Mouse (Mus musculus): ENCODE measurements around the gene Six5. TPM values are rescaled to one million over a fixed set of nuclear protein-coding genes. Genes with fewer than 3 reads are reported as not detected.

The Six5 gene
- total and polyA plus RNA-seq, 3 experiments: 3.0 to 7.7 TPM; not detected in 1

- no peak for TF ChIP-seq RCOR1 (IDR thresholded peaks at IDR 0.05; ENCODE audit: low read depth, low read length)
- peak; percentile 67 for TF ChIP-seq SMC3 (IDR thresholded peaks at IDR 0.05; ENCODE audit: low read depth, low read length)
- TF ChIP-seq CTCF (IDR thresholded peaks at IDR 0.05 in 2 of 3, conservative IDR thresholded peaks at IDR 0.05 in 1 of 3; ENCODE audit: control insufficient read depth in 1 of 3, insufficient read depth in 1 of 3, low read depth in 2 of 3, low read length in 3 of 3, poor library complexity in 1 of 3, severe bottlenecking in 1 of 3): peak; percentile 57 to 96 (median 77); a peak in 5 of 6 replicates
- TF ChIP-seq MYC (IDR thresholded peaks at IDR 0.05; ENCODE audit: low read depth, low read length): no peak
- TF ChIP-seq ZMIZ1 (IDR thresholded peaks at IDR 0.05; ENCODE audit: low read depth, low read length): no peak
- TF ChIP-seq RAD21 (IDR thresholded peaks at IDR 0.05; ENCODE audit: low read depth, low read length): peak; percentile 66
- peak; percentile 22; the same call in 1 of the 2 replicates for TF ChIP-seq MXI1 (IDR thresholded peaks at IDR 0.05; ENCODE audit: low read depth, low read length)
- no peaks in the 10 kb centered on the region for H3K9me3 ChIP-seq (replicated peaks; ENCODE audit: insufficient read depth, low read length)
- no peaks in the 10 kb centered on the region for H3K36me3 ChIP-seq (ENCODE audit: control insufficient read depth in 1 of 2, insufficient read depth in 2 of 2, low read length in 2 of 2)
- H3K27ac ChIP-seq (ENCODE audit: control insufficient read depth, low read depth, low read length): peak overlapping the region; percentile 23
- peak; percentile 80 for DNase-seq (ENCODE audit: low read depth, low spot score)
- H3K9ac ChIP-seq (ENCODE audit: control insufficient read depth, low read depth, low read length, poor library complexity, severe bottlenecking): peak overlapping the region; percentile 51
- no peaks in the 10 kb centered on the region for H3K27me3 ChIP-seq (ENCODE audit: control insufficient read depth in 1 of 2, insufficient read depth in 2 of 2, low read length in 2 of 2)
- H3K79me2 ChIP-seq (ENCODE audit: control insufficient read depth, insufficient read depth, low read length, poor library complexity): peaks cover 8% of the 10 kb centered on the region; the same call in 1 of the 2 replicates
- peaks cover 0 to 9% of the 10 kb centered on the region in 2 experiments; a peak in 3 of 4 replicates for H3K4me1 ChIP-seq (ENCODE audit: control insufficient read depth in 1 of 2, insufficient read depth in 2 of 2, low read length in 2 of 2)
- peak overlapping the region; percentile 47 to 58 for H3K4me3 ChIP-seq (ENCODE audit: control insufficient read depth in 1 of 2, insufficient read depth in 1 of 2, low read depth in 2 of 2, low read length in 2 of 2)
These were observed 1.2 kb upstream of the Six5 start for GRCm38 (mm10) chr7:19093174-19093521.

- peaks cover 0 to 9% of the 10 kb centered on the region in 2 experiments; a peak in 3 of 4 replicates for H3K4me1 ChIP-seq (ENCODE audit: control insufficient read depth in 1 of 2, insufficient read depth in 2 of 2, low read length in 2 of 2)
- peak overlapping the region; percentile 86 for H3K27ac ChIP-seq (ENCODE audit: control insufficient read depth, low read depth, low read length)
- TF ChIP-seq NELFE (IDR thresholded peaks at IDR 0.05; ENCODE audit: low read depth, low read length) (peak; percentile 76), SMC3 (IDR thresholded peaks at IDR 0.05; ENCODE audit: low read depth, low read length) (no peak), RCOR1 (IDR thresholded peaks at IDR 0.05; ENCODE audit: low read depth, low read length) (0 out of 2 replicates have a peak, but pooled peaks have one; percentile 4), JUND (IDR thresholded peaks at IDR 0.05; ENCODE audit: low read depth, low read length) (no peak), MAZ (IDR thresholded peaks at IDR 0.05; ENCODE audit: low read depth, low read length) (peak; percentile 90), POLR2A (IDR thresholded peaks at IDR 0.05; ENCODE audit: control insufficient read depth in 1 of 2, insufficient read depth in 1 of 2, low read depth in 1 of 2, low read length in 2 of 2, poor library complexity in 1 of 2) (peak; percentile 18 to 67; a peak in 1 of 4 replicates), CHD2 (IDR thresholded peaks at IDR 0.05; ENCODE audit: low read length) (peak; percentile 53), GABPA (IDR thresholded peaks at IDR 0.05; ENCODE audit: low read depth, low read length) (no peak), MAFK (IDR thresholded peaks at IDR 0.05; ENCODE audit: borderline replicate concordance, low read depth, low read length) (no peak), BHLHE40 (IDR thresholded peaks at IDR 0.05; ENCODE audit: borderline replicate concordance, low read depth, low read length) (no peak), SIN3A (IDR thresholded peaks at IDR 0.05; ENCODE audit: low read length) (peak; percentile 84), ZMIZ1 (IDR thresholded peaks at IDR 0.05; ENCODE audit: low read depth, low read length) (peak; percentile 42; the same call in 1 of the 2 replicates), MXI1 (IDR thresholded peaks at IDR 0.05; ENCODE audit: low read depth, low read length) (peak; percentile 20; the same call in 1 of the 2 replicates), KAT2A (conservative IDR thresholded peaks at IDR 0.05; ENCODE audit: low read depth, low read length) (no peak; the same call in 1 of the 2 replicates), ZNF384 (IDR thresholded peaks at IDR 0.05; ENCODE audit: low read depth, low read length) (peak; percentile 60; the same call in 1 of the 2 replicates), RAD21 (IDR thresholded peaks at IDR 0.05; ENCODE audit: low read depth, low read length) (no peak), TAL1 (IDR thresholded peaks at IDR 0.05; ENCODE audit: low read length) (no peak), EP300 (IDR thresholded peaks at IDR 0.05; ENCODE audit: low read depth in 1 of 2, low read length in 2 of 2) (no peak), HCFC1 (IDR thresholded peaks at IDR 0.05; ENCODE audit: low read depth, low read length) (peak; percentile 76), MYB (IDR thresholded peaks at IDR 0.05; ENCODE audit: low read depth, low read length) (no peak), UBTF (IDR thresholded peaks at IDR 0.05; ENCODE audit: borderline replicate concordance, insufficient read depth, low read depth, low read length) (no peak), ELF1 (IDR thresholded peaks at IDR 0.05; ENCODE audit: low read depth, low read length) (peak; percentile 54; the same call in 1 of the 2 replicates), NRF1 (IDR thresholded peaks at IDR 0.05; ENCODE audit: insufficient read depth, low read depth, low read length, poor library complexity, severe bottlenecking) (peak; percentile 91), TCF12 (IDR thresholded peaks at IDR 0.05; ENCODE audit: low read depth, low read length) (no peak), GATA1 (IDR thresholded peaks at IDR 0.05; ENCODE audit: low read depth, low read length) (no peak), ETS1 (IDR thresholded peaks at IDR 0.05; ENCODE audit: low read depth, low read length) (peak; percentile 94), POLR2AphosphoS2 (IDR thresholded peaks at IDR 0.05; ENCODE audit: low read length) (peak; percentile 82)
These were observed 633 bp upstream of the Six5 start for GRCm38 (mm10) chr7:19093537-19094385.

More at GRCm38 (mm10) chr7:19093537-19094385, 633 bp upstream of the Six5 start:
- H3K79me2 ChIP-seq (ENCODE audit: control insufficient read depth, insufficient read depth, low read length, poor library complexity): peaks cover 8% of the 10 kb centered on the region; the same call in 1 of the 2 replicates
- H3K9ac ChIP-seq (ENCODE audit: control insufficient read depth, low read depth, low read length, poor library complexity, severe bottlenecking): peak overlapping the region; percentile 94
- no peaks in the 10 kb centered on the region for H3K9me3 ChIP-seq (replicated peaks; ENCODE audit: insufficient read depth, low read length)
- H3K36me3 ChIP-seq (ENCODE audit: control insufficient read depth in 1 of 2, insufficient read depth in 2 of 2, low read length in 2 of 2): no peaks in the 10 kb centered on the region
- peak overlapping the region; percentile 58 to 72 for H3K4me3 ChIP-seq (ENCODE audit: control insufficient read depth in 1 of 2, insufficient read depth in 1 of 2, low read depth in 2 of 2, low read length in 2 of 2)
- peak; percentile 98 for DNase-seq (ENCODE audit: low read depth, low spot score)
- H3K27me3 ChIP-seq (ENCODE audit: control insufficient read depth in 1 of 2, insufficient read depth in 2 of 2, low read length in 2 of 2): no peaks in the 10 kb centered on the region
